Mouse (Mus musculus): ENCODE measurements around the gene Ech1. TPM values are rescaled to one million over a fixed set of nuclear protein-coding genes. Genes with fewer than 3 reads are reported as not detected.

Ech1 gene
- polyA plus RNA-seq, 1 experiment: 291 TPM

- H3K27me3 ChIP-seq (ENCODE audit: control insufficient read depth, insufficient read depth, low read length): no peaks in the 10 kb centered on the region
- TF ChIP-seq POLR2A (IDR thresholded peaks at IDR 0.05; ENCODE audit: low read depth, low read length) (peak; percentile 92), CTCF (IDR thresholded peaks at IDR 0.05; ENCODE audit: extremely low read depth, insufficient read length, insufficient replicate concordance, low read depth, low read length) (no peak)
- peaks cover 39% of the 10 kb centered on the region for H3K36me3 ChIP-seq (ENCODE audit: control insufficient read depth, insufficient read depth, low read length)
- H3K27ac ChIP-seq (ENCODE audit: insufficient read depth, low read depth, low read length): peak within 1 kb of the TSS; percentile 99
- peaks cover 22% of the 10 kb centered on the region for H3K4me1 ChIP-seq (ENCODE audit: control insufficient read depth, insufficient read depth, insufficient read length, low read length)
- H3K4me3 ChIP-seq (ENCODE audit: low read depth, low read length): peak within 1 kb of the TSS; percentile 75
- 32% methylated on average over 6 of the region's 6 CpGs for WGBS
Observed at GRCm38 (mm10) chr7:28833723-28834347, 8.8 kb downstream of the Ech1 start, which contains the start of gene Lgals4. Gene Lgals4 (plus strand): TSS chr7:28833854.

- 40% methylated on average over 5 of the region's 5 CpGs for WGBS
- Histone ChIP-seq H3K27ac (ENCODE audit: insufficient read depth, low read depth, low read length) (peak overlapping the region; percentile 96), H3K27me3 (ENCODE audit: control insufficient read depth, insufficient read depth, low read length) (no peaks in the 10 kb centered on the region), H3K4me3 (ENCODE audit: low read depth, low read length) (peak overlapping the region; percentile 60), H3K4me1 (ENCODE audit: control insufficient read depth, insufficient read depth, insufficient read length, low read length) (peaks cover 15% of the 10 kb centered on the region), H3K36me3 (ENCODE audit: control insufficient read depth, insufficient read depth, low read length) (peaks cover 51% of the 10 kb centered on the region)
- TF ChIP-seq POLR2A (IDR thresholded peaks at IDR 0.05; ENCODE audit: low read depth, low read length) (no peak), CTCF (IDR thresholded peaks at IDR 0.05; ENCODE audit: extremely low read depth, insufficient read length, insufficient replicate concordance, low read depth, low read length) (no peak)
Observed at GRCm38 (mm10) chr7:28836936-28837335, 11.9 kb downstream of the Ech1 start.

DNA sequence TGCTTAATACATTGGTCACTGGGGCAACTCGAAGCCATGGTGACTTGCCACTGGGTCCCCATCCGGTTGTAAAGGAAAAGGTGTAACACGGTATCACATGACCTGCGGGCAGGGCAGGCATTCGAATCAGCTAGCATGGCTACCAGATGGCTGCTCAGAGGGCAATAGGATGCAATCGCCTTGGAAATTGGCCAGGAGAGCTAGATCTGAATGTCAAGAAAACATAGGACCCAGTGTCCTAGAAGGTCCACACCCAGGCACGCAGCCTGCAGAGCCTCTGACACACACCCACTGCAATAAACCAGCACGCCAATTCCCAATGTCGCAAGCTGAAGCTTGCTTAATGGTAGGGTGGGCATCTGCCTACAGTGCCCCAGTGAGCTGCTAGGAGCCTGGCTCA lies 13.3 kb downstream of the Ech1 start:
- no peaks in the 10 kb centered on the region for H3K27me3 ChIP-seq (ENCODE audit: control insufficient read depth, insufficient read depth, low read length)
- peak overlapping the region; percentile 39 for H3K4me3 ChIP-seq (ENCODE audit: low read depth, low read length)
- H3K36me3 ChIP-seq (ENCODE audit: control insufficient read depth, insufficient read depth, low read length): peaks cover 51% of the 10 kb centered on the region
- 30% methylated on average over 9 of the region's 9 CpGs for WGBS
- TF ChIP-seq CTCF (IDR thresholded peaks at IDR 0.05; ENCODE audit: extremely low read depth, insufficient read length, insufficient replicate concordance, low read depth, low read length): no peak
- TF ChIP-seq POLR2A (IDR thresholded peaks at IDR 0.05; ENCODE audit: low read depth, low read length): no peak
- peaks cover 16% of the 10 kb centered on the region for H3K4me1 ChIP-seq (ENCODE audit: control insufficient read depth, insufficient read depth, insufficient read length, low read length)
- peak overlapping the region; percentile 97 for H3K27ac ChIP-seq (ENCODE audit: insufficient read depth, low read depth, low read length)

DNA sequence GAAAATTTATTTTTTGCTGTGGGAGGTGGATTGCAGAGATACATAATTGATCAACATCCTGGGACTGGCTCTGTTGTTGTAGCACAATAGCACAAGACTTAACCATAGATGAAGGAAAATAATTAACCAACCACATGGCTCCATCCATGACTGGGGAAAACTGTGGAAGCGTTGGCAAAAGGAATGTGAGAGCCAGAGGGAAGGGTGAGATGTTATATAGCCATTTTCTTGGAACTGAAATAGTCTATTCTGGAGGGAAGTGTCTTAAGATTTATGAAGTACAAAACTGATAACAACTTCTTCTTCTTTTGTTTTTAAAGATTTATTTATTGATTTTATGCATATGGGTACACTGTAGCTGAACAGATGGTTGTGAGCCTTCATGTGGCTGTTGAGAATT lies 22.3 kb downstream of the Ech1 start:
- TF ChIP-seq CTCF (IDR thresholded peaks at IDR 0.05; ENCODE audit: extremely low read depth, insufficient read length, insufficient replicate concordance, low read depth, low read length) (no peak), POLR2A (IDR thresholded peaks at IDR 0.05; ENCODE audit: low read depth, low read length) (no peak)
- no peaks in the 10 kb centered on the region for H3K36me3 ChIP-seq (ENCODE audit: control insufficient read depth, insufficient read depth, low read length)
- H3K4me1 ChIP-seq (ENCODE audit: control insufficient read depth, insufficient read depth, insufficient read length, low read length): peaks cover 20% of the 10 kb centered on the region; the same call in 1 of the 2 replicates
- 88% methylated on average over 1 of the region's 1 CpGs for WGBS
- H3K27ac ChIP-seq (ENCODE audit: insufficient read depth, low read depth, low read length): no peak overlapping the region
- H3K27me3 ChIP-seq (ENCODE audit: control insufficient read depth, insufficient read depth, low read length): no peaks in the 10 kb centered on the region
- no peak overlapping the region for H3K4me3 ChIP-seq (ENCODE audit: low read depth, low read length)

- Histone ChIP-seq H3K4me3 (ENCODE audit: low read depth, low read length) (no peak overlapping the region), H3K27me3 (ENCODE audit: control insufficient read depth, insufficient read depth, low read length) (no peaks in the 10 kb centered on the region), H3K27ac (ENCODE audit: insufficient read depth, low read depth, low read length) (peak overlapping the region; percentile 80), H3K36me3 (ENCODE audit: control insufficient read depth, insufficient read depth, low read length) (no peaks in the 10 kb centered on the region), H3K4me1 (ENCODE audit: control insufficient read depth, insufficient read depth, insufficient read length, low read length) (peaks cover 20% of the 10 kb centered on the region; the same call in 1 of the 2 replicates)
- 17% methylated on average over 1 of the region's 1 CpGs for WGBS
- TF ChIP-seq CTCF (IDR thresholded peaks at IDR 0.05; ENCODE audit: extremely low read depth, insufficient read length, insufficient replicate concordance, low read depth, low read length) (no peak), POLR2A (IDR thresholded peaks at IDR 0.05; ENCODE audit: low read depth, low read length) (no peak)
Observed at GRCm38 (mm10) chr7:28849700-28850236, 24.8 kb downstream of the Ech1 start.

DNA sequence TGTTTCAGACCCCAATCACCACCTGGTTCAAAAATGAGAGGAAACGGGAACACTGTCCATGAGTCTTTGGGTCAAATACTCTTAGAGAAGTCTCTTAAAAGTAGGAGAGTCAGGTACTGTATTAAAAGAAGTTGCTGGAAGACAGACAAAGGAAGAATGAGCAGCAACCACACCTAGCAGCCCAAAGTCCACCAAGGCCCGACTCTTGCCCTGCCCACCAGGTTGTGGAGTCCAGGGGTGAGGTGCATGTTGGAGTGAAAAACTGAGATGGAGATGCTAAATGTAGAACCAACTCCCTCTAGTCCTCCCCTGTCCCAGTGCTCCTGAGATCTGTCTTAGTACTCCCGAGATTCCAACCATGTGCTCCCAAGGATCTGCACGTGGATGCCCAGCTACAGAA lies 25.6 kb downstream of the Ech1 start:
- Histone ChIP-seq H3K27me3 (ENCODE audit: control insufficient read depth, insufficient read depth, low read length) (no peaks in the 10 kb centered on the region), H3K36me3 (ENCODE audit: control insufficient read depth, insufficient read depth, low read length) (no peaks in the 10 kb centered on the region), H3K4me3 (ENCODE audit: low read depth, low read length) (no peak overlapping the region), H3K4me1 (ENCODE audit: control insufficient read depth, insufficient read depth, insufficient read length, low read length) (peaks cover 20% of the 10 kb centered on the region; the same call in 1 of the 2 replicates), H3K27ac (ENCODE audit: insufficient read depth, low read depth, low read length) (peak overlapping the region; percentile 80)
- WGBS: 42% methylated on average over 4 of the region's 4 CpGs
- no peak for TF ChIP-seq POLR2A (IDR thresholded peaks at IDR 0.05; ENCODE audit: low read depth, low read length)
- no peak for TF ChIP-seq CTCF (IDR thresholded peaks at IDR 0.05; ENCODE audit: extremely low read depth, insufficient read length, insufficient replicate concordance, low read depth, low read length)

GRCm38 (mm10) chr7:28859953-28860352 lies 34.9 kb downstream of the Ech1 start:
- no peaks in the 10 kb centered on the region for H3K36me3 ChIP-seq (ENCODE audit: control insufficient read depth, insufficient read depth, low read length)
- H3K27ac ChIP-seq (ENCODE audit: insufficient read depth, low read depth, low read length): no peak overlapping the region
- WGBS: 91% methylated on average over 2 of the region's 2 CpGs
- H3K27me3 ChIP-seq (ENCODE audit: control insufficient read depth, insufficient read depth, low read length): no peaks in the 10 kb centered on the region
- peaks cover 5% of the 10 kb centered on the region for H3K4me1 ChIP-seq (ENCODE audit: control insufficient read depth, insufficient read depth, insufficient read length, low read length)
- TF ChIP-seq POLR2A (IDR thresholded peaks at IDR 0.05; ENCODE audit: low read depth, low read length): no peak
- no peak for TF ChIP-seq CTCF (IDR thresholded peaks at IDR 0.05; ENCODE audit: extremely low read depth, insufficient read length, insufficient replicate concordance, low read depth, low read length)
- H3K4me3 ChIP-seq (ENCODE audit: low read depth, low read length): no peak overlapping the region

Measured in small intestine, adult 2 months (tissue).